Mouse (Mus musculus): Measurements from ENCODE around the gene Wdr6.

DNA sequence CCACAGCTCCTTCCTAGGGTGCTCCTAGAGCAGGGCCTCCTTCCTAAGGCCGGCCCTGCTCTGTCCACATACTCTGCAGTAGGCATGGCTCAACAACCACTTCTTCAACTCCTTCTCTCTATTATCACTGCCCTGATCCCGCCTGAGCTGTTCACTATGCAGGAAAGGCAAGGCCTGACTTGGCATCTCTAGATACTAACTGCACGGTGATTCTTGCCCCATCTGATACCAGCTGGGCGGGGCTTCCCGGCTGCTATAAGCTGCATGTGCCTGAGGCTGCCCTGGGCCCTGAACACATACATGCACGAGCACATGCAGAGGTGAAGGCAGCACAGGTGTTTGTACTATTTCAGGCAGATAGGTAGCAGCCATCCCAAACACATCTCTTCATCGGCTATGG lies 14.4 kb downstream of the Wdr6 start:
- TF ChIP-seq CTCF (IDR thresholded peaks at IDR 0.05; ENCODE audit: control insufficient read depth, insufficient read depth, insufficient read length) (no peak), MAX (IDR thresholded peaks at IDR 0.05) (no peak), CEBPB (IDR thresholded peaks at IDR 0.05; ENCODE audit: low read depth) (no peak), MYOD1 (IDR thresholded peaks at IDR 0.05; ENCODE audit: control insufficient read depth, insufficient read length, low read depth) (no peak), USF1 (IDR thresholded peaks at IDR 0.05; ENCODE audit: low read depth) (no peak)

Data from C2C12 (cell line).